Mouse (Mus musculus): ENCODE measurements around the gene Trip13.
A peak's percentile ranks its signal among the peaks of the same experiment; 100 is the strongest.

Trip13 gene

DNA sequence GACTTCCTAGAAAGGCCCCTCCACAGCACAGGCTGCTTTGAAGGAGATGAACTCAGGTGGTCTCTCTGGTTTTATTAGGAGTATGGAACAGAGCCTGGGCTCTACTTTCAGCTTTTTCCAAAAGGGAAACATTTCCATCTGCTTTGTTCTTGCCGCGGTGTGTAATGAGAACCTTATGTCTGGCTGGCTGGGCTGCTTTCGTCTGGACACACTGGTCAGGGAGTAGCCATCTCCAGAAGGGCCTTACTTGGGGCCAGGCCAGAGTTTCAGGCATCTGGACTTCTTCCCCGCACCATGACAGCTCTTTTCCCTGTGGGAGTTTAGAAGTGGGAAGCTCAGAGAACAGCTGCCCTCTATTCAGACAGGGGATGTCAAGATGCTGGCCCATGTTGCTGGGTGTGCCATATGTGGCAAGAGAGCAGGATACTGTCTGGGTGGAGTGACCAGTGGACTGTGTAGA, 50.1 kb downstream of the Trip13 start:
- no peak for DNase-seq (ENCODE audit: low spot score in 2 of 2)

DNA sequence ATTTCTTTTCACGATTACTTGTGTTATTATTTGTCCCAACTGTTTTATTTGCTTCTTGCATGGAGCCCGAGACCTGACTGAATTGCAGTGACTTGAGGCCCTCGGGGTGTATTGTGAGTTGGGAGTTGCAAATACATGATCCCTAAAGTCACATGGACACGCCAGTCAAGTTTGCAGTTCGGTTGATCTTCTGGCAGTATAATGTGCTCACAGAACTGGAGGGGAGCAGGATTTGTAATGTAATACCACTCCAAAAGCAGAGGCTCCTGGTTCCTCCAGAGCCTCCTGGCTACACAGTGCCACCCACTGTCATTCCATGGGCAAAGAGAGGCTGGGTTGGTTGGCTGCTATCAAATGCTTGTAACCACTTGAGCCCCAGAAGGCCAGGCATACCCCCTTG, 51.0 kb downstream of the Trip13 start:
- no peak for DNase-seq (ENCODE audit: low spot score in 2 of 2)

DNA sequence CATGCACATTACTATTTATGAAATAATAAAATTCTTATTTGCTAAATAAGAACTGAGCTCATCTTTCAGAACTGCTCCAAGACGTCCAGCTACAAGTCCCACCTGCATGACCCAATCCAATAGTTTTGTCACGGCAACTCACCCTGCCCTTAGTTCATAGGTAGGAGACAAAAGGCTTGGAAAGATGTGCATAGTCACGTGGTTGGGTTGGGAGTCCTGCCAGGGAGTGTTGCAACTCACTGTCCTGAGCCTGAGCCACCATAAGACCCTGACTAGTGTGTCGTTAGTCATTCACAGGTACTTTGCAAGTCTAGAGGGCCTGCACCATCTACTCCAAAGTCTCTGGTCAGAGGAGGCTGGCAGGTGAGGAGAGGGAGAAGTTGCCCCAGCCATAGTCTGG, 51.5 kb downstream of the Trip13 start:
- no peak for DNase-seq (ENCODE audit: low spot score in 2 of 2)

DNA sequence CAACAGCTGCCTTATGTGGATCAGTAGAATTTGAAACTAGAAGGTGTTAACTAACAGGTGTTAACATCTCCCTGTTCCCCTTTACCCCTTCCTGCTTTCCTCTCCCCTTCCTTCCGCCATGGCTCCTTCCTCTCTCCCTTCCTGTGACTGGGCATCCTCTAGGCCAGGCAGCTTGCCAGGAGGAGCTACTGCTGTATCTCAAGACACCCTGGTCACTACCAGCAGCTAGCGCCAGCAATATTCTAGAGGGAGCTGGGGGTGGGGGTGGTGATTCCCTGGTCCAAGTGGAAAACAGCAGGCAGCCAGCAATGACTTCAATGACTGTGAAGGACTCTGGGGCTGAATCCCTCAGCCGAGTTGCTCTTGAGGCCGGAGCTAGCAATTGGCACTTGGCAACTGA, 51.9 kb downstream of the Trip13 start:
- DNase-seq (ENCODE audit: low spot score in 2 of 2): no peak

DNA sequence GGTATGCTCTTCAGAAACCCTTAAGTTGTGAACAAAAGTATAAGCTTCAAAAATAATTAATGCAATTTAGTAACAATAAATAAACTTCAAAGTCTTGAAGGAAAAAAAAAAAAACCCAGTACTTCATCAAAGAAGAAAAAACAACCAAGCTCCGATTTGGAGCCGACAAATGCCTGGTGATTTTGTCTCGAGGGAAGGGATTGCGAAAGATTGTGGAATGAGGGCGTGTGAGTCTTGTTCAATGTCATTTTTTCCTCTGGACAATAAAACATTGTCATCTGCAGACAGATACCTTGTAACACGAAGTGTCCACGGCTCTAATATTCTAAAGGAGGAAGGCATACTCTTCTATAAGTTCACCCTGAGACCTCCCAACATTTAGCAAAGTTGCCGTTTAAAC, 56.2 kb downstream of the Trip13 start:
- DNase-seq (ENCODE audit: low spot score in 2 of 2): no peak

DNA sequence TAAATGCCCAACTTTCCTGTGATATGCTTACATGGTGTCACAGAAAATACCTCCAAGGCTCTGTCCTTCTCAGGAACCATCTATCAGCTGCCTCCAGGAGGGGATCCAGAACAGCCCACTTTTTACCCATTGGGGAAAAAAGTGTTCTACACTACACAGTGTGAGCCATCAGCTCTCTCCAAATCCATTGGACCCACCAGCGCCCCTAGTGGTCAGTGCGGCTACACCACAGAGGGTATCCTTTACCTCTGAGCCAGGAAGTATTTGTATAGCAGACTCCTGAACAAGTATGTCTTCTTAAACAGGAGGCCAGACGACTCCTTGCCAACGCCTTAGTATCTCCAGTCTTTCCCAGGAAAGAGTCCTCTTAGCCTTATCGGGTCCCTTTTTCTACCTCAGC, 57.8 kb downstream of the Trip13 start:
- no peak for DNase-seq (ENCODE audit: low spot score in 2 of 2)

DNA sequence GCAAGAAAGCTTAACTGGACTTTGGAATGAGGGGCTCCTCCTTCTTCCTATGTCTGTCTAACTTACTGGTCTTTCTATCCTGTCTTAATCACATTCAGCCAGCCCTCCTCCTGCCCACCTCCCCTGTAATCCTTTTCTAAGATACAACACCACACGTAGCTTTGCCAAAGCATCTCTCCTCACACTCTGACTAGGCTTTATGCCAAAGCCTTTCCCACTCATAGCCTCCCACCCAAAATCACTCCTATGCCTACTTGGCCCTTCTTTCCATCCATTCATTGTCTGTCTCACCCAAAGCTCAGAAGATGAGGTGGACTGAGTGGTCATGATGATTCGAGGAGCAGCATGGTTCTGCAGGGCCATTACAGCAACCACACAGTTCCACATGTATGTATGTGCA, 65.4 kb downstream of the Trip13 start:
- DNase-seq (ENCODE audit: low spot score in 2 of 2): peak; percentile 5 to 44

Data from right cerebral cortex, postnatal 36 days (tissue).